Mouse (Mus musculus) ovary, adult 18-20 months (tissue): Measurements from ENCODE around the gene Rps19.
"Not testable (repeated sequence)": the region's sequence is repeated elsewhere in the genome, so short reads cannot be mapped to it uniquely, and the experiment has no call there.

ENCODE experiments used
- DNase-seq: peaks from one replicate; pipeline ENCODE4 v3.0.0; 2022; ENCODE audit warnings: low spot score, mixed read lengths

Rps19 gene

DNA sequence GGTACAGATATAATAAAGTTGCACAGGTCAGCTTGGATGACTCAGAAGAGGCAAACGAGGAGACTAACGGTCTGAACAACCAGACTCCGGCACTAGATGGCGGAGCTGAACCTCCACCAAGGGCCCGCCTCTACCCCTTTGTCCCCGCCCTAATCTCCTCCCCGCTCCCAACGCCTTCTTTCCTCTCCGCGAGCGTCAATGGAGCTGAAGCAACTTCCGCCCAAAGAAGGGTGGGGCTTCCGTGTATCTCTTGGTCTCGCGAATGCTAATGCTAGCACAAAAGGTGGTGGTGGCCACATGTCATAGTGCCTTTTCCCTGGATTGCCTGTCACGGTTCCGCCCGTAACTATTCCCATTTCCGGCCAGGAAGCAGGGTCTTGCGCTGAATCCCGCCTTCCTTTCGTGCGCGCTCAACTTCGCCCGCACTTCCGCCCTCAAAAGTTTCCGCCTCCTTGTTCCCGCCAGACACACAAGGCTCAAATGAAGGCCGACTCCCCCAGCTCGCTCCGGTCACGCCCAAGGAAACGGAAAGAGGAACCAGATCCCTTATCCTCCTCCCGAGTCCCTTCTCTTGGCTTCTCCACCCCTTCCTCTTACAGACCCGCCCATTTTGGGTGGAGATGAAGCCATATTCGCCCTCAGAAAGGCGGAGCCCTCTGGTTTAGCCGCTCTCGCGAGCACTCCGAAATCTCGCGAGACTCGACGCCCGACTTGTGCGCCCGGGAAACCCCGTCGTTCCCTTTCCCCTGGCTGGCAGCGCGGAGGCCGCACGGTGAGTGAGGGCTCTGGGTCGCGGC, at the start of gene Rps19:
TSS of gene Rps19 (plus strand) at position 476 of the 797 bp plus-strand sequence.
- peak; percentile 98 for DNase-seq

DNA sequence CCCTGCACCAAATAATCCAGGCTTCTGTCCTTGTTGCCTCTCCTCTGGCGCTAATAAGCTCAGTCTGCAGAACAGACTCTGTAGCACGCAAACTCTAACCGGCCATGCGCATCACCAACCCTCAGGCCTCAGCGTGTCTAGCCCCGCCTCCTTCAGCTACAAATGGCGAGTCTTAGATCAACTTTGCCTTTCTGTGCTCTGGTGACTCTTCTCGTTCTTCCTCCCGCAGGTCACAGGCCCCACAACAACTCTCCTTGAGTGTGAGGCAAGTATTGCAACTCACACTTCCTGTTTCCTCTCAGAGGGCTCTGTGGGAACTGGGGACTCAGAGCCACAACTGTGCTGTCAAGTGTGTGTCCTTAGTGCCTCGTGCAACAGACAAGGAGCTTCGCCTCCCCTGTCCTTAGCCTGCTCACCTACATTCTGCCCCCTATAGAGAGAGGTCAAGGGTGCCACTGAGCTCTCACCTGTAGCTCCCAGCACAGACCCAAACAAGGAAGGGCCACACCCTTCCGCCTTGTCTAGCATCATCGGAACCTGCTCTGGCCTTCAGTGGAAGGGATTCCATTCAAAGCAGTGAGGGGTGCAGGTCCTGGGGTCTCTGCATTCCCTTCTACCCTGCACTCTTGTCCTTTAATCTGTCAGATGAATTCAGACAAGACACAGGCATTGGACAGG, 45.3 kb upstream of the Rps19 start:
- DNase-seq, result not testable (repeated sequence)

DNA sequence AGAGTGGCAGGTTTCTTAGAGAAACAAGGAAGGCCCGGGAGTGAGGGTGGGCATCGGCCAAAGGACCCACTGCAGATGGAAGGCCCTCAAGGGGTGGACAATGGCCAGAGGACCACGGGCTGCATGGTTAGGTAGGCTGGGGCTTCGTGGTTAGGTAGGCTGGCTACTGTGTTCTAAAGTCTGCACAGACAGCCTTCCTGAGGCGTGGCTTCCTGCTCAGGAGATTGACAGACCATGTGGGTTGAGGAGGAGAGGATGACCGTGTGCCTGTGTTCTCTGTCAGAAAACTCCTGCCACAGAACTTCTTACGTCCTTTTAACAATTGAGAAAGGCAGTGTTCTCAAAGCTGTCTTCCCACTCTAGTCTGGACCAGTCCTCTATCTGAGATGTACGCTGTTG, 44.8 kb upstream of the Rps19 start:
- no peak for DNase-seq

DNA sequence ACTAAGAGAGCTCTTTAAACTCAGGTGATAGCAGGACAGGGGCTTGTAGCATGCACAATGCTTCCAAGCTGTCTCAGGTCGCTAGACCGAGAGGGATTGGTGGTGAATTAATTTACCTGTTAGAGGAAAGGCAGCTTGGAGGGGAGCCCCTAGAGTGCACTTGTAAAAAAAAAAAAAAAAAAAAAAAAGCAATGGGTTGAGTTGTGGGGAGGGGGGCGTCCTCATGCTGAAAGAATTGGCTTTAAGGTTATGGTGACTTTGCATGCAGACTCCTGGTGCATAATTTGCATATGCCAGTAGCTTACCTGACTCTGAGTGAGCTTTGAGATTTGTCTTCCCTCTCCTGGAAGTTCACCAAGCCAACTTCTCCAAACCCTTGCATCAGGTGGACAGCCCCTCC, 43.8 kb upstream of the Rps19 start:
- DNase-seq, result no peak

DNA sequence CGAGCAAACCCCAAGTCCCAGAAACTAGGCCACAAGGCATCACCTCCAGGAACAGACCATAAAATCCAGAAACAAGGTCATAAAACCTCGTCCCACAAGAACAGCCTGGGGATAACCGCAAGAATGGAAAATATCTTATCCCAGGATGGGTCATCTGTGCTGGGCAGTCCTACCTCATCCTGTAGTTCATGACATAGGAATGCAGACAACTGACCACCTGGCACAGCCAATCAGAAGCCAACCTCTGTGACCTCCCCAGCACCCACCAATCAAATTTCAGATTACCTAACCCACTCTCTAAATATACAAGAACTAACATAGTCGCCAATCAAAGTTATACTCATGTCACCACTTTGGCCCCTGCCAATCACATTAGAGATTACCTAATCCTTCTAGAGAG, 43.2 kb upstream of the Rps19 start:
- DNase-seq, result no peak

DNA sequence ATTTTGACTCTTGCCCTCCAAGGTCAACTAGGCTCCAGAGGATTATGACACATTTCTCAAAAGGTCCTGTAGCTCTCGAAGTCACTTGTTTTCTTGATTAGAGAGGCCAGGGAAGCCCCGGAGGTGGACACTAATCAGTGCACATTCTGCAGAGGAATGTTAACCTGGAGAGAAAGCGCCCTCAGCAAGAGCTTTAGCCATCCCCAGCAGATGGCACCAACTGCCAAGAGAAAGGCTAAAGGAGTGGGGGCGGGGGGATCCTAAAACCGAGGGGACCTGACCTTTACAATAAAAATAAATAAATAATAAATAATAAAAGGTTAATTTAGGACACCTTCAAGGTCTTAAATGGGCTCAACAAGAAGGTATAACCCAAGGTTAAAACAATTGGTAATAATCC, 40.0 kb upstream of the Rps19 start:
- DNase-seq, result no peak

DNA sequence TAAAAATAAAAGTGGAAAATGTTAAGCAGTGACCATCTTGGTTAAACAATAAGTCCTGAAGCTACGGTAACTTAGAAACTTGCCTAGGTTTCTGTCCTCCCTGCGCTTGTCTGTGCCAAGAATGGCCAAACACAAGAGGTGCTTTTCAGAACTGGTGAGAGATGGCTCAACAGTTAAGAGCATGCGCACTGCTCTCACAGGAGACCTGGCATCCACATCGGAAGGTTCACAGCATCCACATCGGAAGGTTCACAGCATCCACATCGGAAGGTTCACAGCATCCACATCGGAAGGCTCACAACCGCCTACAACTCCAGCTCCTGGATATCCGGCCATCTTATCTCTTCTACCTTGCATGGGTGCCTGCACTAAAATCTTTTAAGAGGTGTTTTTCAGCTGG, 39.0 kb upstream of the Rps19 start:
- no peak for DNase-seq

DNA sequence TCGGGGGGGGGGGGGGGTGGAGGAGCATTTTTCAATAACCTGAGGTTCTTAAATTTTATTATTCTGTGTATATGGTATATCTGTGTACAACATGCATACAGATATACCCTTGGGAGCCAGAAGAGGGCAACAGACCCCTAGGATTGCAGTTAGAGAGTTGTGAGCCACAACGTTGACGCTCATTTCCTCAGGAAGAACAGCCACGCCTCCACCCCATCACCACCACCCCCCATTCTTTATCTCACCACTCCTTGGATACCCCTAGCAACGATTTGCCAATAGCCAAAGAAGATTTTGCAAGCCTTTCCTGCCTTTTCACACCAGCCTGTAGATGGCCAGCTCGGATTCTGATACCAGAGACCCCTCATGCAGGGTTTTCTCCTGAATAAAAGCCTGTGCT, 38.5 kb upstream of the Rps19 start:
- DNase-seq, result no peak

DNA sequence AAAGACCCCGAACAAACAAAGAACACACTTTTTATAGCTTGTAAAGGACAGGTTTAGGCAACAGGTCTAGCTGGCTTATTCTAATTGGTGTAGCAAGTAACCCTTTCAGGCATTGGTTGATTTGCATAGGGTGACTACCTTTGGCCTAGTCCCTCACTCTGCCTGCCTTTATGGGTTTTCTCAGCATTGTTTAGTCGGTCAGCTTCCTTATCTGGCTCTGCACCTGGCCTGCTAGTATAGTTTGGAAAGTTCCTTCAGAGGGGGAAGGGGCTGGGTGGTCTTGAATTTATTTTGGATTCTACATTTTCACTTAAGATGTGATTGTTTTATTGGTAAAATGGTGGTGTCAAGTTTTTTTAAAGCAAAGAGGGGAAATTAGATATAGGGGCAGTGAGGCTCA, 37.6 kb upstream of the Rps19 start:
- not testable (repeated sequence) for DNase-seq

DNA sequence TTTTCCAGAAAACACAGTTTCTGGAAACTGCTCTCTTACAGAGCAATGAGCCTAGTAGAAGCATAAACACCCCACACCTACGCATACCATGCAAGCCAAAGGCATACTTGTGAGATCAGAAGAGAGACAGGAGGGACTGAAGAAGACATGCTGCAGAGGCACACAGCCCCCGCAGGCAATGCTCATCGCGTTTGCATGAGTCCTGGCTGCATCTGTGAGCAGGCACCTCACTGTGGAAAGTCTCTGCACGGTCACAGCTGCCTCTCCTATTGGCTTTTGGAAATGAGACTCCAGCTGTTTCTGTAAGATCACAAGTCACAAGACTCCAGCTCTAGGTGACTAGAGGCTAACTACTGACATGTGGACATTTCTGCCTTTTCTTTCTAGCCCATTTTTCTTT, 34.0 kb upstream of the Rps19 start:
- DNase-seq, result no peak

DNA sequence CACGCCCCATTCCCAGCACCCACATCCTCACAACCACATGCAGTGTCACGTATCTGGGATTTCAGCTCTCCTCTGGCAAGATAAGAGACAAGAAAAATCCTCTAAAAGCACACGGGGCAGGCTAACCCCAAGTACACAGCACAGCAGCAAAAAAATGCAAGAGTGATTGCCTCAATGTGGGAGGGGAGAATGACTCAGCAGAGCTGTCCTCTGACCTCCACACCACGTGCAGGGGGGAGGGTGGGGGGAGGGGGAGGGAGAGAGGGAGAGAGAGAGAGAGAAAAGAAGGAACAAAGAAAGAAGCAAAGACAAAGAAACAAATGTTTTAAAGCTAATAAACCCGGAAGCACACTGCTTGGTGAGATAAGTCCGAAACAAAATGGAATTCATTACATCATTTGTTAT, 33.3 kb upstream of the Rps19 start:
- peak; percentile 54 for DNase-seq

DNA sequence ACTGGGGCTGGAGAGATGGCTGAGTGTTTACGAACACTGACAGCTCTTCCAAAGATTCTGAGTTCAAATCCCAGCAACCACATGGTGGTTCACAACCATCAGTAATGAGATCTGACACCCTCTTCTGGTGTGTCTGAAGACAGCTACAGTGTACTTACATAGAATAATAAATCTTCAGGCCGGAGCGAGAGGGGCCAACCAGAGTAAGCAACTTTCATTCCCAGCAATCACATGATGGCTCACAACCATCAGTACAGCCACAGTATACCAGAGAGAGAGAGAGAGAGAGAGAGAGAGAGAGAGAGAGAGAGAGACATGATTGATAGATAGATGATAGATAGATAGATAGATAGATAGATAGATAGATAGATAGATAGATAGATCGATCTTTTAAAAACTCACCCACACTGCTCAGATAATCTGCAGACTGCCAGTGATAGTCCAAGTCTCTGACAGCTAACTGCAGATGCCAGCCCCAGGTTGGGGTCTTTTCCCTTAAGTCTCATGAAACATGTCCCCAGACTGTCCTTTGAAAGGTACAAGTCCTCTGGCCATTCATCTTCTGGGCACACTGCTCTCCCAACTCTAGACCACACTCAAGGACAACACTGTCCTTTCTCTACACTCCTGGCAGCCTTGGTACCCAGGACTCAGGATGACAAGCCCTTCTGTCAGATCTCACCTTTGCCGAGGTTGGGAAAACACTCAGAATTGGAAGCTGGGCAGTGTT, 32.4 kb upstream of the Rps19 start:
- DNase-seq, result no peak

DNA sequence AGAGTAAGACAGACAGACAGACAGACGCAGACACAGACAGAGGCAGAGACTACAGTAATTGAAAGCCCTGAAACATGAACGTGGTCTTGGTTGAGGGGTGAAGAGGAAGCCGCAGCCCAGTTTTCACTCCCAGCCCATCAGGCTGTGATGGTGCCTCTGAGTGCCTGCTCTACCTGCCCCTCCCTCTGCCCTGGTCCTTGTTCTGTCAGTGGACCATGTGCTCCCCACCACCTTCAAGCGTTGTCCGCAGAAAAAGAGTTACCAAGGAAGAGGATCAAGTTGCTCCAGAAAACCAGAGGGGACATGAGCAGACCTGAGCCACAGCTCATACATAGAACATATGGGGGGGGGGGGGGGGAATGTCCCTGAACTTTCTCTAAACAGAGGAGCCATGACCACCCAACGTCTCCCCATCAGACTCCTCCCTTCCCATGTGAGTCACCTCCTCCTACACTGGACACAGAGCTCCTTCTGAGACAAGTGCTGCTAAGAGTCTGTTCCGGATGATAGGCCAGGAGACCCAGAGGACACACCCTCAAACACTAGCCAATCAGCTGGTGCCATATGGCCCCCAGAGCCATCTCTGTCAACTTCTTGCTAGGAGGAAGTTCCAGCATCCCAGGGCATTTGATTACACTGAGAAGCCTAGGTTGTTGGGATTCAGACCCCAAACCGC, 31.5 kb upstream of the Rps19 start:
- DNase-seq, result no peak

DNA sequence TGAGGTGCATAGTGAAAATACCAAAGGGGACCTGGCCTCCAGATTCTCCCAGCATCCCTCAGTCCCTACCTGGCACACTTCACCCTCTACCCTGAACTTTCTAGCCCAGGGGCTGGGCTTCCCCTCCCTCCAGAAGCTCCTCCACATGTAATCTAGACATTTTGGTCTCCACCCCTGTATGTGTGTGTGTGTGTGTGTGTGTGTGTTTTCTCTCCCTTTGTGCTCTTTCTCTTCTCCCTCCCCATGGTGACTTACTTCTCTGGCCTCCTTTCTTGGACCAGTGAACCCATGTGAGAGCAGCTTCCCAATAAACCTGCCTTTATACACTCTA, 31.0 kb upstream of the Rps19 start:
- no peak for DNase-seq

DNA sequence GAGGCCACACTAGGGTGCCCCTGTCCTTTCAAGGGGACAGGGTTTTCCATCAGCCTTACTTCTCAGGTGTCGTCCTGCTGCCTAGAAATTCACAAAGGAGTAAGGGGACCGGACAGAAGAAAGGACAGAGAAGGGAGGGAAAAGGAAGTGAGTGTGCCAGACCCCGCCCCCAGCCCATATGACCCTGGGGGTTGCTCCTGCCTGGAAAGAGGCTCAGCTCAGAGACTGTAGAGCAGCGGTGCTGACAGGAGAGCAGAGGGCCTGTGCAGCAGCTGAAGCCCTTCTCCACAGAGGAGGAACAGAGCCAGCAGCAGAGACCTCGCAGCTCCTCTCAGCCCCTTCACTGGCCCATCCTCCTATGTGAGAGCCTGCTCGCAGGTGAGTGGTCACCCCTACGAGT, 30.5 kb upstream of the Rps19 start:
- DNase-seq, result no peak

DNA sequence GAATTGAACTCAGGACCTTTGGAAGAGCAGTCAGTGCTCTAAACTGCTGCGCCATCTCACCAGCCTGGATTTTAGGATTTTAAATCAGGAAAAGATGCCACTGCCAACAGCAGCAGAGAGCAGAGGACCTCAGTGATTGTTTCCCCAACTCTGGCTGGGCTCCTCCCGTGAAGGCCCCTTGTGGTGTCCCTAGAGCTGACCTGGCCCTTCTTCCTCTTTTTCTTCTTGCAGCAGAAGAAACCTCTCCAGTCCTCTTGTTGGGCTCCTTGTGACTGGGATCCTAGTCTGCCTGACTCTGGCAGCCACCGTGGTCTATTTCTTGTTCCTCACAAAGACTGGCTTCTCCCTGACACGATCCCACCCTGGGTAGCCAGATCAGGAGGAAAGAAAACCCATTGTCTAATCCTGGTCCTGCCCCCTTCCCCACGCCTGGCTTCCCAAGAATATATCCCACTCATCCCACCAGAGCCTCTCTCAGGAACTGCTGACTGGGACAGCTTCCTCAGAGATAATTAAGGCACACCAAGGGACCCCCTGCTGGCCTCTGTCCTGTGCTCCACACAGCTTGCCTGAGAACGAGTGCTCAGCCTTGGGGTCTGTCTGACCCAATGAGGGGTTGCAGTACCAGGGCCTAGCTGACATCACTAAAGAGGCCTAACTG, 27.6 kb upstream of the Rps19 start:
- no peak for DNase-seq

DNA sequence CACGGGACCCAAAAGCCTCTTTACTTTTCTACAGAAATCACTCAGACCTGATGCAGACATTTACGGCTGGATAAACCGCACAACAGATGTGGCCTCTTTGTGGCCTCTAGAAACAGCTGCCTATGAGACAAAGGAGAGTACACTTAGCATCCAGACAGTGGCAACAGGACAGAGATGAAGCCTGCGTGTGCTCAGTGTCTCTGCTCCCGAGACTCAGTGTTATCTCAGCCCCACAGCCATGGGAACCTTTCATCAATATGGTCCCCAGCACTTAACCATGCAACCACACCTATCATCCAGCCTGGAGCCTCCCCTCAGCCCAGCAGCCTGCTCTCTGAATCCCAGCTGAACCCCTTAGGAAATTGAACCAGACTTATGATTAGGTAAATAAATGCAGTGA, 24.9 kb upstream of the Rps19 start:
- DNase-seq, result no peak

DNA sequence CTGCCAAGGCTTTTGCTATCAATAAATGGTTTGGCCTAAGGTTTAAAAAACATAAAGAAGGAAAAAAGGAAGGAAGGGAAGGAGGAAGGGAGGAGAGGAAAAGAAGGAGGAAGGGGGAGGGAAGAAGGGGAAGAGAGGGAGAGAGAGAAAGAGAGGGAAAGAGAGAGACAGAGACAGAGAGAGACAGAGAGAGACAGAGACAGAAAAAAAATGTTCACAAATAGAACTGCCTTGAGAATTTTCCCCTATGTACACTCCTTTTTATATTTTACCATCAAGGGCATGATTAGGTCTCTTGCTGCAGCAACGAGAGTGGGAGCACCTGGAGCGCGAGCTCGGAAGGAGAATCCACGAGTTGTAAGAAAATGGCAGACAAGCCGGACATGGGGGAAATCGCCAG, 22.3 kb upstream of the Rps19 start, which contains the start of gene Gm9844:
TSS of gene Gm9844 (plus strand) at position 301 of the 400 bp plus-strand sequence.
- no peak for DNase-seq

DNA sequence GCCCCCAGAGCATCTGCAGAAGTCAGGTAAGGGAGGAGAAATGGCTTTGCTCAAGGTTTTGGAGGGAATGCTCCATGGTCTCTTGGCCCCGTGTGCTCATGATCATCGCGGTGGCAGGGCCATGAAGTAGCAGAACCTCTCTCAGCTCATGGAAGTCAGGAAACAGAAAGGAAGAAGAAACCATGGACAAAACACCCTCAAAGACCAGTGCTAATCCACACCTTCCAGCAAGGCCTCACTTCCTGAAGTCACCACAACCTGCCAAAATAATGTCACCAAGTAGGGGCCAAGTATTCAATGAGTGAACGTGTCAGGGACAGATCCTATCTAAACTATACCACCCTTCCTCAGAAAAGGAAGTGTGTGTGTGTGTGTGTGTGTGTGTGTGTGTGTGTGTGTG, 21.3 kb upstream of the Rps19 start:
- no peak for DNase-seq

DNA sequence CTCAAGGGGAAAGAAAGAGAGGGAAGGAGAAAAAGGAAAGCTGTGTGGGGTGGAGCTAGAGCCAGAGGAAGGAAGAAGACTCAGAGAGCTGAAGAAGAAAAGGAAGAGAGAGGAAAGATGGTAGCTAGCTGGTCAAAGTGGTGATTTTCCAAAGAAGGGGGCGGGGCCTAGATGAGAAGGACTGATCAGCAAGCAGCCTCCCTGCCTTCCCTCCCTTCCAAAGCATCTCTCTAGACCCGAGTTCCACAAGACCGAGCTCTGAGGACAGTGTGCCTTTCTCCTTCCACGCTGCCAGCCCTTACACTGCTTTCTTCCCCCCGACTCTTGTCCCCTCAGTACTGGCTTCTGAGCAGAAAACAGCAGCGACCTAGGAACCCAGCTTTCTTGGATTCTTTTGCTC, 20.0 kb upstream of the Rps19 start:
- no peak for DNase-seq

DNA sequence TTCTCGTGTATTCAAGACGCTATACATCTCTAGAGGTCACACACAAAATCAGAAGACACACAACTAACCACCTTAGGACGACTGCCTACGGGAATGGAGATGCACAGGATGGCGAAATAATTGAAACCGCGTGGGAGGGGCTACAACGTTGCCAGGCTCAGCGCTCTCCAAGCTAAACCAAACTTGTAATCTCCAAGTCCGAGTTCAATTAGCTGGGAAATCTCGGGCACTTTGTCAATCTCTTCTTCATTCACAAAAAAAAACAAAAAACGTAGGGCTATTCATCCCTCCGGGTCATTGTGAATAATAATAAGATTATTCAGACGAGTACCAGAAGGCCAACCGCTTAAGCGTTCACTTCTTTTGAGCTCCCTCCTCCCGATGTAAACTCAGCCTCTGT, 15.1 kb upstream of the Rps19 start:
- DNase-seq, result no peak

DNA sequence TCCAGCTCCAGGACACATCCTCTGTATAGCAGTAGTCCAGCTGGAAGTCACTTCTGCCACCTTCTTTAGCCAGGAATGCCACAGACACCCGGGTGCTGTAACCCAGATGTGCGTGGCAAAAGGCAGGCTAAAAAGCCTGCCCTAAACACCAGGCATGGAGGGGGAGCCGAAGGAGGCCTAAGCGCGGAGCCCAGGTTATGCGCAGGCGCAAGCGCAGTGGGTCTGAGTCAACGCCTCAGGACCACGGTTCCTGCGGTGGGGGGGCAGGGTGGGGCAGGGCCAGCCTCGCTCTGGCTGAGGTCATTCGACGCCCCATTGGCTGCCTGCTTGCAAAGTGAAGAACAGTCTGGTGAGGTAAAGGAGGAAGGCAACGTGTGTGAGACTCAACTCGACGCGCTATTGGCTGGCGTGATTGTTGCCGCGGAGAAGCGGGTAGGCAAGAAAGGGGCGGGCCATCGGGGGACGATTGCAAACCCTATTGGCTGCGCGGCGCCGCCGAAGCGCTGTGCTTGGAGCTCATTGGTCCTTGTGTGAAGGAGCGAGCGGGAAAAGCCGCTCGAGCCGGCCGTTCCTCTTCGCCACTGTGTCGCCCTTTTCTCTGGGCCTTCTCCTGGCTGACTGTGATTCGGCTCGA, 14.5 kb upstream of the Rps19 start, which contains the start of the genes Lypd4 and Dmrtc2:
TSS of gene Lypd4 (minus strand) at position 410 of the 634 bp plus-strand sequence.
TSS of gene Dmrtc2 (plus strand) at position 526 of the 634 bp plus-strand sequence.
- DNase-seq, result no peak
